Mouse (Mus musculus) layer of hippocampus, adult 8-10 months (tissue): ENCODE data around the gene Map2. TPM values are rescaled to one million over a fixed set of nuclear protein-coding genes. Genes with fewer than 3 reads are reported as not detected.
A peak's percentile ranks its signal among the peaks of the same experiment; 100 is the strongest.

Source experiments
- DNase-seq, 2 experiments: peaks; one replicate each; pipeline ENCODE4 v3.0.0; 2022; ENCODE audit warnings: low spot score in 2 of 2
- total RNA-seq, 4 experiments: library from RNA; stranded (reverse); gene quantifications; 2 replicates each; pipeline ENCODE4 v1.2.4; 2022

Map2 gene
- total RNA-seq, 4 experiments from 2014 or later, result 996 to 1,181 (median 1,047) TPM

DNA sequence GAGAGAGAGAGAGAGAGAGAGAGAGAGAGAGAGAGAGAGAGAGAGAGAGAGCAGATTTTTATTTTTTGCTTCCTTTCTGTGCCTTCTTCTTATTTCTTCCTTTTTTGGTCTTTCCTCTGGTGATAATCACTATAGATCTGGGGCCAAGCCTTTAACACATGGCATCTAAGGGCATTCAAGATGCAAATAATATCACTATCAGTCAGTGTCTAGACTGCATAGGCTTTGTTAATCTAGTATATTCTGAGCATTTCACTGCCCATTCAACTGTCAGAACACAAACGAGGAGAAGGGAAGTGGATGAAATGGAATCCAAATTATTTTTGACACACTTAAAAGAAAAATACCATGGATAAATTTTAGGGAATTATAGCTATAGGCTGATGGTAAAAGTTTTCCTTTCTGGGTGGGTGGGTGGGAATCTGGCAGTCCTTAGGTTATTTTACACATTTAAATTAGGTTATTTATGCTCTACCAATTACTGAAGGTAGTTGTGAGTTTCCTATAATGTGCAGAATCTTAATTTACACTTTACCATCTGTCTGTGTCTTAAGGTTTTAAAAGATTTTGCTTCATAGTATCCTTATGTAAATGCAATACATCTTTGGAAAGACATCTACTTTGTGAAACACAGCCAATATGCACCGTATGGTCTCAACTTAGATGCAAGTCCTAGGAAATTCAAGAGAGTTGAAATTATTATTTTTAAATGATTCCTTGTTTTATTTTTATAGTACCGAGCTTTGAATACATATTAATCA lies 117.2 kb downstream of the Map2 start:
- DNase-seq, result no peak

GRCm38 (mm10) chr1:66299376-66299775 lies 124.3 kb downstream of the Map2 start:
- DNase-seq, result no peak

- no peak for DNase-seq
Observed at GRCm38 (mm10) chr1:66320378-66321135, 145.5 kb downstream of the Map2 start.

- DNase-seq, result no peak
Observed at GRCm38 (mm10) chr1:66321136-66321502, 146.0 kb downstream of the Map2 start.

GRCm38 (mm10) chr1:66321631-66322142 lies 146.6 kb downstream of the Map2 start:
- peak; percentile 79 to 85 for DNase-seq

DNA sequence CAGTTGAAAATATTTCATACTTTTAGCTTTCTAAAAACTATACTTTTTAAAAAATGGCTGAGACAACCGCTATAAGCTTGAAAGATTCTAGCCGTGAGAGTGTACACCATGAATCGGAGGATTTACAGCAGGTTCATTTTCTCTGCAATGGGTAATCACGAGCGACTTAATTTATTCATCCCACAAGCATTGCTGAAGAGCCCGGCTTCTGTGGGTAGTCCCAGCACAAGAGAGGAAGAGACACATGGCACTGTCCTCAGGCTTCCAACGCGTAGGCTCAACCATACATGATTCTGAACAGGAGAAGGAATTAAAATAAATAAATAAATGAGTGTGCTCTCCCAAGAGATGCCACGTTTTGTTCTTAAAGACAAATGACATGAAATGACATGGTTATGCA lies 148.4 kb downstream of the Map2 start:
- DNase-seq, result peak; percentile 57 to 66

DNA sequence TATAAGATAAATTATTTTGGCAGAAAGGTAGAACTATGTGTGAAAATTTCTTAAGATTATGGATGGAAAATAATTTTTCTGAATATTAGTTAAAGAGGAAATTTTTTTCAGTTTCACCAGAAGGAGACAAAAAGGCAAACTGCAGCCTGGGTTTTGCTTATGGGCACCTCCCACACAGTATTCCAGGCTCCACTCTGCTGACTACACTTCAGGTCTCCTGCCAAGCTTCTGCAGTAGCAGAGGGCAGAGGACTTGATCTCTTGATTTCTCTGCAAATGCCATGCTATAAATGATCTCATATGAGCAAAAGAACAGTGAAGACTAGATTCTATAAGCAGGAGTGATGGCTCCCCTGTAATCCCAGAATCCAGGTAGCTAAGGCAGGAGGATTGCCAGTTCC lies 149.9 kb downstream of the Map2 start:
- DNase-seq, result no peak

GRCm38 (mm10) chr1:66328996-66329395 lies 153.9 kb downstream of the Map2 start:
- no peak for DNase-seq

DNA sequence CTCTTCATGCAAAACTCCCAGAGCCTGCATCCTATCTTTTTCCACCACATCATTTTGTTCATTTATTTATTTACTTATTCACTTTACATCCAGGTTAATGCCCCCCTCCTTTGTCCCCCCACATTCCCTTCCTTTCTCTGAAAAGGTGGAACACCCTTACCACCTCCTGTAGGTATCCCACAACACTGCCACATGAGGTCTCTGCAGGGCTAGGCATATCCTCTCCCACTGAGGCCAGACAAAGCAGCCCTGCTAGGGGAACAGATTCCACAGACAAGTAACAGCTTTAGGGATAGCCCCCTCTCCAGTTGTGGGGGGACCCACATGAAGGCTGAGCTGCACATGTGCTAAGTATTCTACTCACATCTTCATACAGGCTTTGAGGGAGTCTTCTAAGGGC lies 154.5 kb downstream of the Map2 start:
- no peak for DNase-seq

GRCm38 (mm10) chr1:66335724-66336284 lies 160.7 kb downstream of the Map2 start:
- DNase-seq, result no peak

DNA sequence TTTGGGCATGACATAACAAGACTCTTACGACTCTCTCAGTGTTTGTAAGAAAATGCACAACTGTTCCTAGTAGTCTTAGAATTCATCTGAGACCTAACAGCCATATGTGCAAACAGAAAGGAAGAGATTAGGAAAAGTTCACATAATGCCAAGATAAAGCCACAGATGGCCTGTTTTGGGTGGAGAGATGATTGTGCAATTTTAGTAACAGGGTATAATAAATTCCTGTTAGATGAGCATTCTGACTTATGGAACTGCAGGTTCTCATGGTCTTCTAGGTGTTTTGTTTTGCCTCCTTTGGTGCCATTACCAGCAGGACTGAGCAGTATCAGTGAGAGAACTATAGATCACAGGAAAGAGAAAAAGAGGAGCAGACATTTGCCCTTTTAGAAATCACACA lies 164.1 kb downstream of the Map2 start:
- DNase-seq, result no peak

GRCm38 (mm10) chr1:66348404-66349165 lies 173.5 kb downstream of the Map2 start:
- no peak for DNase-seq

DNA sequence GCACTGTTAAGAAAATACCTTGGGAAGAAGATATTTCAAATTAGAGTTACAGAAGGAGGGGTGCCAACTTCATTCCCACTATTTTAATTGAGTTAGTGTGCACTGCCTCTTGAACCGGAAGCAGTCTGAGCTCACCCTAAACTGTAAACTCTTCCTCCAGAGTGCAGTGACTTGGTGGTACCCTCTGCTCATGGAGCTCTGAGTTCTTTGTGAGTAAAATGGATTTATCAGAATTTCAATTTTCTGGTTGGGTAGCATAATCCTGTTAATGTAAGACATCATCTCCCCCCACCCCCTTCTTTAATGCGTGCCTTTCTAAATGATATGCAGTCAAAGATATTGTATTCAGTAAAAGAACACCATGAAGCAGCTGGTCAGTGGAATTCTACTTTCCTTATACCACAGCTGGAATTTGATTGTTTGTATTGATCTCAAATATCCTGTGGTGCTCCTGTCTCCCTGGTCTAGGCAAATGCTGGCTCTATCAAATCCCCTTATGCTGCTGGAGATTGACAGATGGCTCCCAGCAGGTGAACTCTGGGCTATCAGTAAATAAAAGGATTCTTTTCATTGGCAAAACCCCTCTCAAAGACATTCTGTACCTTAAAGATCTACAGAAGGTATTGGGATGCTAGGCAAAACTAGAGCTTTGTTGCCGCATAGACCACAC lies 174.2 kb downstream of the Map2 start:
- no peak for DNase-seq

DNA sequence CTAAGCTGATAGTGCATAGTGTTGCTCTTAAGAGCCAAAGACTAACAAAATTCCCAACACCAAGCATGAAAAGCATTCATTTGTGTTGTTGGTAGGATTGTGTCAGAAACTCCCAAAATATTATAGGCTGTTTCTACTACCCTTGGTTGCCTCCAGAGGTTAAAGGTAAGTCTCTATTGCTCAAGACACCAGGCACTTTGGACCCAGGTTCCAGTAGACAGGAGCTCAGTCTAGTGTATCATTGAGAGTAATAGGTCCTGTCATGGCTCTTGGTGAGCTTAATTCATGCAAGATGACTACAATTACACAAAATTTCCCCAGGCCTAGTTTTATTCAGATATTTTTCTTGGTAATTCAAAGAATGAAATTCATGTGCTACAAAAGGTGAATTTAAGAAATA lies 176.3 kb downstream of the Map2 start:
- DNase-seq, result no peak

- DNase-seq, result no peak
Observed at GRCm38 (mm10) chr1:66361799-66362198, 186.7 kb downstream of the Map2 start.

DNA sequence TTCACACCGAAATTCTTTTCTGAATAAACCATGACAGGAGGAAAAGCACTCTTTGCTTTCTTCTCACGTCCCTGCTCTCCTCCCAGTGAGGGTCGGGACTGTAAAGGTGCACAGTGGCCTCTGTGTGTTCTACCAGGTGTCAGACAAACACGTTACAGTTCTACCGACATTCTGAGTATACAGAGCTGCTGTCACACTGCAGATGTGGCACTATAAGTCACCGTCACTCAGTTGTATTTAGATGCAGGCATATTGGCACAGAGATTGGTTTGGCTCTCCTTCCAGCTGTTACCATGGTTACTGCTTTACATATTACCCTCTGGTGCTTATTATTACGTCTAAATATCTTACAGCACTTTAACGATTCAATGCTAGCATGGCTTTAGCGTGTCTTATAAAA lies 188.2 kb downstream of the Map2 start:
- DNase-seq, result no peak

DNA sequence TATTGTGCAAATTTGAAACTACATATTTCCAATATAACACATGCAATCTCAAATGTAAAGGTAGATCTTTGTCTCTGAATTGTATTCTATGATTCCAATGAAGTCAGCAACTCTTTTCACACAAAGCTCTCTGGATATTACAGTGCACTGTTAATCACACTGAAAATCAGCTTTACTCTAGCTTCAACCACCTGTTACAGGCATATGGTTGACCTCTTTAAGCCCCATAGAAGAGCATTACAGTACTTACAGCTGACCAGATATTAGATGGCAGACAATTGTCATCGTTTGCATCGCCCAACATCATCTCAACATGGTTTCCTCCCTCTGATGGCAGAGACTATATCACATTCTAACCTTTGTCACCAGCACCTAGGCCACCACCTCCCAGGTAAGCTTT lies 189.3 kb downstream of the Map2 start:
- DNase-seq, result no peak

DNA sequence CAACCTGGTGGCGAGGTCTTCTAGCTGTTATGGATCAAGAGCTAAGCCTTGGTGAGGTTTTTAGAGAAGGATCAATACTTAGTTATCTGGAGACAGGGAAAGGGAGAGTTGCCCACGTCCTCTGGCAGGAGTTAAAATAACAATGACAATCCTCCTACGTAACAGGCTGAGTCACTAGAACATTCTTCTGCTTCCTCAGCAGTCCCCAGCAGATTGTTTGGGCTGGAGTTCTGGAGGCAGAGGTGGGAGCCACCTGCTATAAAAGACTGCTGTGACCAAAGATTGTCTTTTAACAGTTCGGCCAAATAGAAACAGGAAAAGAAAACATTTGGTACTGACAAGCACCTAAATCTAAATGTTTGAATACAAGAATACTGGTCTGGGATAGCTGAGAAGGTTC lies 190.5 kb downstream of the Map2 start:
- peak; percentile 67 to 68 for DNase-seq

- DNase-seq, result no peak
Observed at GRCm38 (mm10) chr1:66369486-66369885, 194.4 kb downstream of the Map2 start.

DNA sequence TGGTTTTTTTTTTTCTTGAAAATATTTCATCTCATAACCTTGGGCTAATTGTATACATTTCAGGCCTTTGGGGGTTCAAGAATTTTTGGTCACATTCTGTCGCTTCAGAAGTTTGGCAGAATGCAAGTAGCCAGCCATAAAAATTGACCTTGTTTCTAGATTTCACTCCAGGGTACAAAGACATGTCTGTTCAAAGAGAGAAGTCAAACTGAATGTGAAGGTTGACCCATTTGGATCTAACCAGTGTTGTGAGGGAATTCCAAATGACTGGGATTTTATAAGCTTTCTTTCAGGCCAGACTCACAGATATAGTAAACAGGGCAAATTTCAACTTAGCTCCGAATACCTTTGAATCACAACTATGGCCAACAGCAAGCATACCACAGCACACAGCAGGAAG lies 196.3 kb downstream of the Map2 start:
- DNase-seq, result no peak

- DNase-seq, result no peak
Observed at GRCm38 (mm10) chr1:66386321-66386720, 211.2 kb downstream of the Map2 start.
